Mouse (Mus musculus): ENCODE results near the gene Mgam. TPM values are rescaled to one million over a fixed set of nuclear protein-coding genes. Genes with fewer than 3 reads are reported as not detected.

The Mgam gene
- polyA plus RNA-seq, 1 experiment from 2014 or later, result 0.41 TPM

Other genes starting within 250 kb of the Mgam start
- 22.4 and 23.6 TPM in 2 replicates for gene E330009J07Rik, start 192.7 kb upstream of the Mgam start, polyA plus RNA-seq (2014; fragmentation: Nextera tagmentation; extraction: Ambion mirVana)
- 0.08 TPM in 1 of 2 replicates, not detected in the other for gene Wee2, start 189.7 kb upstream of the Mgam start, polyA plus RNA-seq (2014; fragmentation: Nextera tagmentation; extraction: Ambion mirVana)
- gene Ssbp1, start 157.5 kb upstream of the Mgam start, polyA plus RNA-seq (2014; fragmentation: Nextera tagmentation; extraction: Ambion mirVana), result 153 and 158 TPM in 2 replicates
- gene Tas2r137, start 137.6 kb upstream of the Mgam start, polyA plus RNA-seq (2014; fragmentation: Nextera tagmentation; extraction: Ambion mirVana), result not detected in 2 replicates
- 0.42 TPM in 1 of 2 replicates, not detected in the other for gene Tas2r108, start 135.3 kb upstream of the Mgam start, polyA plus RNA-seq (2014; fragmentation: Nextera tagmentation; extraction: Ambion mirVana)
- gene Prss37, start 109.3 kb upstream of the Mgam start, polyA plus RNA-seq (2014; fragmentation: Nextera tagmentation; extraction: Ambion mirVana), result not detected in 2 replicates
- 0.09 TPM in 1 of 2 replicates, not detected in the other for gene Olfr461, start 73.8 kb upstream of the Mgam start, polyA plus RNA-seq (2014; fragmentation: Nextera tagmentation; extraction: Ambion mirVana)
- not detected in 2 replicates for gene Olfr460, start 59.3 kb upstream of the Mgam start, polyA plus RNA-seq (2014; fragmentation: Nextera tagmentation; extraction: Ambion mirVana)
- gene Clec5a, start 43.0 kb upstream of the Mgam start, polyA plus RNA-seq (2014; fragmentation: Nextera tagmentation; extraction: Ambion mirVana), result 1.4 TPM in 2 replicates
- gene Tas2r138, start 15.5 kb upstream of the Mgam start, polyA plus RNA-seq (2014; fragmentation: Nextera tagmentation; extraction: Ambion mirVana), result not detected in 2 replicates